Mouse (Mus musculus) activated CD4-positive, CD25-positive, alpha-beta regulatory T cell, adult 4 months (primary cell): ENCODE results near the gene Ift140. TPM values are rescaled to one million over a fixed set of nuclear protein-coding genes. Genes with fewer than 3 reads are reported as not detected.

ENCODE experiments used
- ATAC-seq: one replicate; pipeline ENCODE4 v1.8.0; 2017
- polyA plus RNA-seq, 2 experiments: library from polyadenylated mRNA; unstranded; fragments of 100-300 nt; shearing (Covaris generic); gene quantifications; one replicate each; pipeline ENCODE4 v1.2.1; 2017

Gene Ift140
- polyA plus RNA-seq, 2 experiments from 2014 or later, result 14.5 TPM

DNA sequence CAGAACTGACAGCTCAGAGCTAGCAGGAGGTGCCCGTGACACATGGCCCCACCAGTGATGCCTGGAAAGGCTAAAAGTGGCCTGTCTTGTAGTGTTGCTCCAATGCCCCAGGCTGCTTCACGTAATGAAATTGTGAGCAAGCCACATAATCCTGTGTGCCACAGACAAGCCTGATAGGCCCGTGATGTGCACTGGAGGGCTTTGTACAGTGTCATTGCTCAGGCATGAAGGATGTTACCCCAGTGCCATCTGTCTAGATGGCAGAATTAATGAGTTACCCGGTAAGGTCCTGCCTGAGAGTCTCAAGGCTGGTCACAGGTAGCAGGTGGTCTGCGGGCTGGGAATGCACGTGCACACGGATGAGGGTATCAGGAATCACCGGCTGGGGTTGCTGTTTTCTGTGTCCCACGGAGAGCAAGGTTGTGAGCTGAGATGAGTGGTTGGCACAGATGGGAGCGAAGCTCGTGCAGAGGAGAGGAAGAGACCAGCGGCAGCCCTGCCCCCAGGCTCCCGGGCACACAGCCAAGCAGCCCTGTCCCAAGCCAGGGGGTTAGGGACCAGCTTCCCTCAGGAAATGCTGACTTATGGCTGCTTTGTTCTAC is 62.0 kb downstream of the Ift140 start:
- ATAC-seq, result no peak

GRCm38 (mm10) chr17:25080210-25080609 is 64.3 kb downstream of the Ift140 start:
- ATAC-seq, result no peak

GRCm38 (mm10) chr17:25080960-25081381 is 65.1 kb downstream of the Ift140 start:
- ATAC-seq, result no peak

DNA sequence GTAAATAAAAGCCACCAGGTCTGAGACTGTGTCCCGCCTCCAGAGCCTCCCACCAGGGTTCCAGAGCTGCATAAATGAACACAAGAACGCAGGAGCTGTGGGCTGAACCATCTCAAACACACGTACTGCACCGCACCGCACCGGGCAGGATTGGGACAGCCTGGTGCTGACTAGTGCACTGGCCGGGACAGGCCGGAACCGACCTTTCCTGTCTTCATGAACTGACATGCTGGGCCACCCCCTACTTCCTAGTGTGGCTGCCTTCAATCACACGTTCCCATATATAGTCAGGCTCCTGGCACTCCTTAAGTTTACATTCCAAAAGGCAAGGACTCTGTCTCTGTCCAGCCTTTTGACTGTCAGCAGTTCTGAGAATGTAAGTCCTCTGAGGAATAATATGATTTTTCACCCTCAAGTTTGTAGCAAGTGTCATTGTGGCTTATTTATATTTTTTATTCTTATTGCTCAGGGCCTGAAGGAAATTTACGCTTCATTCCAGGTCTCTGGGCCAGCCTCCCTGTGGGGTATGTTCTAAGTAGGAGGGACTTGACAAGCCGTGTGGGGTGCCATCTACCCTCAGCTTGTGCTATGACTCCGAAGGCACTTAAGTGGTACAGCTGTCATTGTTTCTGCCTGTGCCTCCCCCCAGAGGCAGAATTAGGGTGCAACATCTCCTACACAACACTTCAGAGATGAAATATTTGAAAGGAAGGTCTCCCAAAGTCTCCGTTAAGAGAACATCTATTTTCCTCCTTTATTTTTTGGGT is 66.4 kb downstream of the Ift140 start:
- ATAC-seq, result no peak

DNA sequence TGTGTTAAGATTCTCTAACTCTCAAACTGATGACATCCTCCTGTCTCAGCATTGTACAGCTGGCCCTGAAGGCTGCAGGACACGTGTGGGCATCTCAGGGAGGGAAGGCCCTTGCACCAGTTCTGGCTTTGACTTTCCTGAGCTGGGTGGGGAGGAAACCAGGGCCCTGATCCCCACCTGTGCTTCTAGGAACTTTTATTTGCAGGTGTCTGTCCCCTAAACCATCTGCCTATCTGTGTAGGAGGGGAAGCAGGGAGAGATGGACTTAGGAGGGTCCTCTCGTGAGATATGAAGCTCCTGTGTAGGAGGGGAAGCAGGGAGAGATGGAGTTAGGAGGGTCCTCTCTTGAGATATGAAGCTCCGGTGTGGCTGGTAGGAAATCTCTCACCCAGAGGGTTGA is 67.0 kb downstream of the Ift140 start:
- no peak for ATAC-seq

DNA sequence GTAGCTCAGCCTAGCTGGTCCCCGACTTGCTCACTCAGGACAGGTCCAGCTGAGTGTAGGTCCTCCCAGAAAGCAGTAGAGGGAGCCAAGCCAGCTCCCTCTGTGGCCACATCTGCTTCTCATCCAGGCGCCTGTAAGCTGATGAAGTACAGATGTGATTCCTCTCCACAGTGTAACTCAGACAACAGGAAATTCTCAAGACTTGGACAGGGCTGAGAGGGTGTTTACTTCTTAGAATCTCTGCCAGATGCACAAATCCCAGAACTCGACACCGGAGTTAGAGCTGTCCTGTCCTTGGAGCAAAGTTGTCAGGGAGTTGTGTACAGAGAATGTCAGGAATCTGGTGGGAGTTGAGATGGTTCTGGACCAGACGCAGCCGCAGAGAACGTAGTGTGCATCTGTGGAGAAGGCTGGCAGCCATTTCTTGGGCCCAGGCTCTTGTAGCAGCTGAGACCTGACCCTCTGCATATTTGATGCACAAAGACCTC is 67.6 kb downstream of the Ift140 start, which contains the start of gene Tmem204:
Gene Tmem204 (minus strand): TSS at position 148 of the 488 bp plus-strand sequence.
- no peak for ATAC-seq

- no peak for ATAC-seq
These were observed 69.0 kb downstream of the Ift140 start for GRCm38 (mm10) chr17:25084835-25085385.

DNA sequence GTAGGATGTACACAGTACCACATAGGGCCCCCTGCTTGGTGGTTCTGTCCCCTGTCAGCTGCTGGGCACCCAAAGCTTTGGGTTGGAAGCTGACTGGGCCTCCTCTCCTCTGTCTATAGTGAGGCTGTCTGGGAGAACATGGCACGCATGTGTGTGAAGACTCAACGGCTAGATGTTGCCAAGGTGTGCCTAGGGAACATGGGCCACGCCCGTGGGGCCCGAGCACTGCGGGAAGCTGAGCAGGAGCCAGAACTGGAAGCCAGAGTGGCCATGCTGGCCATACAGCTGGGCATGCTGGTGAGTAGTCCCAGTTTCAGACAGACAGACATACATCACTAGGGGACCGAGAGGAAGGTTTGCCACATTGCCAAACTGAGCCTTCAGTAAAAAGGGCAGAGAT is 70.8 kb downstream of the Ift140 start:
- ATAC-seq, result no peak

- ATAC-seq, result no peak
These were observed 73.3 kb downstream of the Ift140 start for GRCm38 (mm10) chr17:25089158-25089557.

DNA sequence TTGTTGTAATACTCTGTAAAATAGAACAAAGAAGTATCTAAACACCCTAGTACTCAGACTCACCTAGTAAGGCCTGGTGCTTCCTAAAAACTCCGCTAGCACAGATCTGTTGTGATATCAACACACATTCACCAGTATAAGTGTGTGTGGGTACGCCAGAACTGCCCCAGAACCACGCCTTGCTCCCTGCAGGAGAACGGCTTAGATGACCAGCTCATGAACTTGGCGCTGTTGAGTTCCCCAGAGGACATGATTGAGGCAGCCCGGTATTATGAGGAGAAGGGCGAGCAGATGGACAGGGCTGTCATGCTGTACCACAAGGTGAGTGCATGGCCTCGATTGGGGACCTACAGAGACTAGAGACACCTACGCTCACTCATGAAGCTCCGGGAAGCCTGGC is 74.6 kb downstream of the Ift140 start:
- no peak for ATAC-seq

GRCm38 (mm10) chr17:25096221-25096620 is 80.3 kb downstream of the Ift140 start:
- ATAC-seq, result no peak

DNA sequence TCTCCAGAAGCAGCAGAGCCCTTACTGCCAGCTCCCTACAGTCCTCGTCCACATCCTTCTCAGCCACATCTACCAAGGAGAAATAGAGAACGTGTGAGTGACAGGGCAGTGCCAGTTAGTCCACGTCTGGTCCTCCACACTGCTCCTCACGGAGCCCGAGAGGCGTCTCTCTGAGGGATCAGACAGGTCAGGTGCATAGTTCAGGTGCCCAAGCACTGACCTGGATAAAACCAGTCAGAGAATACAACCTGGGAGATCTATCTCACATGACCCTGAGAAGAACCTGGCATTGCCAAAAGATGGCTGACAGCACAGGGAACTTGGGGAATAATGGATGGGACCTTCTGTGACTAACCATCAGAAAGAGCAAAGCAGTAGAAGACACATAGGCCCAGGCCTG is 84.2 kb downstream of the Ift140 start:
- no peak for ATAC-seq

DNA sequence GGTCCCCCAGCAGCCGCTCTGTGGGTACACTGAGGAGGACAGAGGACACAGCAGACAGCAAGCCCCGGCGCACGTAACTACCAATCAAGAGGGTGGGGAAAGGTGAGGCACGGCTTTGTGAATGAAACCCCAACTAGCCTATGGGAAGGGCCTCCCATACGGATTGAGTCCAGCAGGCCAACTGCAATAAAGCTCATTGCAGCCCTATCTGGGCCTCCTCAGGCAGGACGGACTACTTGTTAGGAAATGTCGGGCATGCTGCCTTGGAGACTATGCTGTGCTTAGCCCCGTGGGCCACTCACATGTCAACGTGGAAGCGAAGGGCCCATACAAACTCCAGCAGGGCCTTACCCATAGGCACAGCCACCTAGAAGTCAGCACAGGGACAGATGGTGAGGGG is 85.5 kb downstream of the Ift140 start:
- no peak for ATAC-seq

- no peak for ATAC-seq
These were observed 91.9 kb downstream of the Ift140 start for GRCm38 (mm10) chr17:25107786-25108185.

GRCm38 (mm10) chr17:25109578-25109977 is 93.7 kb downstream of the Ift140 start:
- ATAC-seq, result no peak

GRCm38 (mm10) chr17:25110590-25110989 is 94.7 kb downstream of the Ift140 start:
- ATAC-seq, result no peak

- ATAC-seq, result no peak
These were observed 95.3 kb downstream of the Ift140 start for GRCm38 (mm10) chr17:25111220-25111619.

DNA sequence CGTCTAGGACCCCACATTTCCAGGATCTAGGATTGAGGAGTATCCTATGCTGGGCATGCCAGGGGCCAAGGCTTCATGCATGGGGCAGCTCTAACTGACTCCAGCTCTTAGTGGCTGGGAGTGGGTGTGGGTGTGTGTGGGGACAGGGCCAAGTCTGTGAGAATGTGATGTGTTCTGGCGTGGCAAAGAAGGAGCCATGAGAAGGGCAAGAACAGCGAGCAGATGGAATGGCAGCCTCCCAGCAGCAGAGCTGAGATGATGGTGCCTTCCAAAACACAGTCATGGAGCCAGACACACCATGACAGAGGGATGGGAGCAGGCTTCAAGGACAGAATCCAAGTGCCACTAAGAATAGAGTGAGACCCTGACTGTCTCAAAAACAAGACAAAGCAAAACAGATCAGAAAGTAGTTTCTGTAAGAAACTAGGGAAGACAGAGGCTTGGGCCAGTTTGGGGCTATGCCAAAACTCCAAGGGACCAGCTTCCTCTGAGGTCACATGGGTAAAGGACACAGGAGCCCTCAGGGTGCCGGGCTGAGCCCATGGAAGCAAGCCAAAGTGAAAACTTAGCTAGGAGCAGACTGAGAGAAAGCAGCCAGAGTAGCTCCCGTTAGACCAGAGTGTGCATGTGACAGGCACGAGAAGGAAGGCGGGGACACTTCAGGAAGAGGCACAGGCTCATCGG is 96.0 kb downstream of the Ift140 start:
- no peak for ATAC-seq

DNA sequence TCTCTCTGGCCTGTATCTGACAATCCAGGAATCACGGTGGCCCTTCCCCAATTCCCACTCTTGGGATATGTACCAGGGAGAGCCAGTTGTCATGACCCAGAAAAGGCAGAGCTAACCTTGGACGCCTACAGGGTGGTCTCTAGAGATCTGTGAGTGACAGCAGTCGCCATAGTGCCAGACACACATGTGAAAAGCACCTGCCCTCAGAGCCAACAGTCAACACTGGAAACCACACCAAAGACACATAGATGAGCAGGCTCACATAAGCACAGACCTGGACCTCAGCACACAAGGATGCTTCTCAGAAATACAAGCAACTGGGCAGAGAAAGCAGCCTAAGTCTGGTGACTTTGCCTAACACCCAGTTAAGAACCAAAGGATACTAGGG is 96.5 kb downstream of the Ift140 start:
- no peak for ATAC-seq

GRCm38 (mm10) chr17:25114908-25115645 is 99.2 kb downstream of the Ift140 start:
- peak; percentile 50 for ATAC-seq

GRCm38 (mm10) chr17:25115664-25116432 is 100.0 kb downstream of the Ift140 start, which contains the start of gene Telo2:
Gene Telo2 (minus strand): TSS chr17:25115967.
- peak; percentile 83 for ATAC-seq

DNA sequence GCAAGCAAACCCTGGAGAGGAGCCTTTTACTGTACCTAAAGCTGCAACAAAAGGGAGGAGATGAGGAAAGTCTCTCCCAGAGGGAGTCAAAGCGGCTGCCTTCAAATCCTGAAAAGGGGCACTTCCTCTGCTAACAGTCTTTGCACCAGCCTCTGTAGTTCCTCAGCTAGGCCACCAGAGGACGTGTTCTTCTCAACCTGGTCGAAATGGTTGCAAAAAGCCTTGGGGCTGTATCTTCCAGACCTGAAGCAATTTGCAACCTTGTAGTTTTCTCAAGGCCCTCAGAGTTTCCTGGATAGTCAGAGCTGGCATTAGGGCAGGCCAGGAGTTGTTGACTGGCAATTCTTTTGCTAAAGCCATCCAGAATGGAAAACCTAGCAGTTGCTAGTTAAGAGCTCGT is 101.4 kb downstream of the Ift140 start:
- ATAC-seq, result no peak
